Mouse (Mus musculus) CD4-positive, CD25-positive, alpha-beta regulatory T cell, adult 2 months (primary cell): ENCODE data around the gene Pinlyp.

ENCODE experiments used
- DNase-seq: peaks from one replicate; pipeline ENCODE4 v3.0.0-alpha.2; 2012; ENCODE audit warnings: low read depth, low spot score

Gene Pinlyp

DNA sequence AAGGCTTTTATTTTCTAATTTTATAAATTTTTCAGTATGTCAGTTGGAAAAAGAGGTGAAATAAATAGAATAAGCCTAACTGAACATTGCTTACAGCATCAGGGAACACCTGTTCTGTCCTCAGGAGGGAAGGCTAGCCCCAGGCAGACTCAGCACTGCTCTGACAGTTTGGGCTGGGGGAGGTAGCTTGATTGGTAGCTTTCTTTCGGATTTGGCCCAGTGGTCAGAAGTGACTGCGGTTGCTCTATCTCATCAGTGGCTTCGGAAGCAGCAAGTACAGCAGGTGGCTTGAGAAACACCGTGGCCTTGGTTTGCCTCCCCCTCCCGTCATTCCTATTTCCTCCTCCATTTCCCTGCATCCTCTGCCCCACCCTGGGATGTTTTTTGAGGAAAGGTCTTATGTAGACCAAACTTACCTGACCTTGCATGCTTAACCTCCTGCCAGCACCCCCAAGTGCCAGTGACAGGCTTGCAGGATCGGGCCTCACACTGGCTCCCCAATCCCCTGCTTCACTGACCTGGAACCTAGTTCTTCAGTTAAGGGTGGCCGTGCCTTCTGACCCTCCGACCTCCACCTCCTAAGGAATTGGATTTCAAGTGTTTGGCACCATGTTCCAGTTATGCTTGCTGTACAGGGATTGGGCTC lies 17.4 kb upstream of the Pinlyp start:
- DNase-seq = no peak

DNA sequence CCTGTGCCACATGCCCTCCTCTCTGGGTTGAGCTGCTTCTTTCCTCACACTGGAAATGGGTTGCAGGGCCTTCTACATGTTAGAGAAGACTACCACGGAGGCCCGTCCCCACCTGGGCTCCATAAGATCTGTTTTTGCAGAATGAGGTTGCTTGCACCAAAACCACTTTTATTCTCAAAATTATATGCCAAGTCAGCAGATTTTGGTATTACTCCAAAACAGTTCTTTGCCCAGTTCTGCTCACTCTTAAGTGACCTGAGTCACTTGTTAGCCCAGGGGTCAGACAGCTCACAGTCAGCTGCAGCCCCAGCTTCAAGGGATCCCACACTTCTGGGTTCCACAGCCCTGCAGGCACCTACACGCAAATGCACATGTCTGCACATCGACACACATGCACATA lies 15.5 kb upstream of the Pinlyp start:
- no peak for DNase-seq

GRCm38 (mm10) chr7:24555786-24556185 lies 9.9 kb upstream of the Pinlyp start:
- DNase-seq = no peak

GRCm38 (mm10) chr7:24551985-24552759 lies 6.3 kb upstream of the Pinlyp start:
- no peak for DNase-seq

GRCm38 (mm10) chr7:24547534-24548036 lies 1.7 kb upstream of the Pinlyp start:
- no peak for DNase-seq

- peak; percentile 99 for DNase-seq
Observed at GRCm38 (mm10) chr7:24546634-24547389, 894 bp upstream of the Pinlyp start.

DNA sequence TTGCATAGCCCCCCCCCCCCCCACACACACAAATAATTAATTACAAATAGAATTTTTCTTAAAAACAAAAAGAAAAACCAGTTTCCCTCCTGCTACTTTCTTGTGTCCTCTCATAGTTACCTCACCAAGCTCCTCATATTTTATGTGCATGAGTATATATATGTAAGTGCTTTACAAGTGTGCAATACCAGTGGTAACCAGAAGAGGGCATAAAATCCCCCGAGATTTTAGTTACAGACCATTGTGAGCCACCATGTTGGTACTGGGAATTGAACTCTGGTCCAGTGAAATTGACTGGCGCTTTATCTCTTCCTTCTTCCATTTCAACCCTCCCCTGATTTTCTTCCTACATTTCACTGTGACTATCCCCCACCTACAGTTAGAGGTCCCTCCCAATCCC lies 1.4 kb downstream of the Pinlyp start:
- DNase-seq = peak; percentile 39

GRCm38 (mm10) chr7:24539686-24540085 lies 6.2 kb downstream of the Pinlyp start:
- DNase-seq = no peak

- no peak for DNase-seq
Observed at GRCm38 (mm10) chr7:24538701-24539100, 7.2 kb downstream of the Pinlyp start.

GRCm38 (mm10) chr7:24538154-24538553 lies 7.8 kb downstream of the Pinlyp start:
- DNase-seq = no peak

- DNase-seq = no peak
Observed at GRCm38 (mm10) chr7:24537591-24537990, 8.3 kb downstream of the Pinlyp start.

- no peak for DNase-seq
Observed at GRCm38 (mm10) chr7:24537081-24537480, 8.8 kb downstream of the Pinlyp start.

GRCm38 (mm10) chr7:24534301-24534700 lies 11.6 kb downstream of the Pinlyp start:
- no peak for DNase-seq

DNA sequence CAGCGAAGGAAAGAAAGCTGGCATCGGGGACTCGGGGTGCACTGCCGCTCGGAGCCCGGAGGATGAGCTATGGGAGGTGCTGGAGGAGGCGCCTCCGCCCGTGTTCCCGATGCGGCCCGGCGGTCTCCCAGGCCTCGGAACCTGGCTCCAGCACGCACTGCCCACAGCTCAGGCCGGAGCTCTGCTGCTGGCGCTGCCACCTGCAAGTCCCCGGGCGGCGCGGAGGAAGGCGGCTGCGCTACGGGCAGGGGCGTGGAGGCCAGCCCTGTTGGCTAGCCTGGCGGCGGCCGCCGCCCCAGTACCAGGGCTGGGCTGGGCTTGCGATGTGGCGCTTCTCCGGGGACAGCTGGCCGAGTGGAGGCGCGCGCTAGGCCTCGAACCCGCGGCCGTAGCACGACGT lies 12.1 kb downstream of the Pinlyp start:
- no peak for DNase-seq

DNA sequence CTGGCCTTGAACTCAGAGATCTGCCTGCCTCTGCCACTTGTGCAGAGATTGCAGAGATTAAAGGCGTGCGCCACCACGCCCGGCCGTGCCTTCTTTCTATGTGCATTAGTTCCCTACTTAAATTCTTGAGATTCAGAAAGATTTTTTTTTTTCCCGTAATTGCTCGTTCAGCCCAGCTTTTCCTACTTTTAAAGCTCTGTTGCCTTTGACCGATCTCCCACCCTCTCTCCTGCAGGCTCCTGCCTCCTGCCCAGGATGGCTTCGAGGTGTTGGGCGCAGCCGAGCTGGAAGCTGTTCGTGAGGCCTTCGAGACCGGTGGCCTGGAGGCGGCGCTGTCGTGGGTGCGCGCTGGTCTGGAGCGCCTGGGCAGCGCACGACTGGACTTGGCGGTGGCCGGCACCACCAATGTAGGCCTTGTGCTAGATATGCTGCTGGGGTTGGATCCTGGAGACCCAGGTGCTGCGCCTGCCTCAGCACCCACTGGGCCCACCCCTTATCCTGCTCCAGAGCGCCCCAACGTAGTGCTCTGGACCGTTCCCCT lies 12.8 kb downstream of the Pinlyp start:
- no peak for DNase-seq

DNA sequence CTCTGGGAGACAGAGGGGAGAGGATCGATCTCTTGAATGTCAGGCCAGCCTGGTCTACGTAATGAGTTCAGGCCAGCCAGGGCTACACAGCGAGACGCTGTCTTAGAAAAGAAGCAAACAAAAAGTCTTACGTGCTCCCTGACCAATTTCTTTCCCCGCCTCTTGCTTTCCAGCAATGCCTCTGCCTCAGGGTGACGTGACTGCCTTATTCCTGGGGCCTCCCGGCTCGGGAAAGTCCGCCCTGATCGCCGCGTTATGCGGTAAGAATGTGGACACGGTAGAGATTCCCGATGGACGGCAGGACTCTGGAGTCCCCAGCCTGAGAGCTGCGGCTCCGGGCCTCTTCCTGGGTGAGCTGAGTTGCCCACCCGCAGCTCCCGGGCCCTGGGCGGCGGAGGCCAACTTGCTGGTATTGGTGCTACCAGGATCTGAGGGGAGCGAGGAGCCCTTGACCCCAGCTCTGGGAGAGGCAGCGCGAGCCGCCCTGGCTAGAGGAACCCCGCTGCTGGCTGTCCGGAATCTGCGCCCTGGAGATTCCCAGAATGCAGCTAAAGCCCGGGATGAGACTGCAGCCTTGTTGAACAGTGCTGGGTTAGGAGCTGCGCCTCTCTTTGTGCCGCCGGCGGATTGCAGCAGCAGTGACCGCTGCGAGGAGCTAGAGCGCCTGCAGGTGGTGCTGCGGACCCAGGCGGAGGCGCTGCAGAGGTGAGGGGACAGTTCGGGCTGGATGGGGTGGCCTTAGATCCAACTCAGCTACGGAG lies 14.5 kb downstream of the Pinlyp start:
- peak; percentile 75 for DNase-seq

- peak; percentile 100 for DNase-seq
Observed at GRCm38 (mm10) chr7:24530062-24530931, 15.6 kb downstream of the Pinlyp start, which contains the start of gene Irgq. Irgq (plus strand) TSS chr7:24530689.

GRCm38 (mm10) chr7:24529580-24529979 lies 16.3 kb downstream of the Pinlyp start:
- no peak for DNase-seq

DNA sequence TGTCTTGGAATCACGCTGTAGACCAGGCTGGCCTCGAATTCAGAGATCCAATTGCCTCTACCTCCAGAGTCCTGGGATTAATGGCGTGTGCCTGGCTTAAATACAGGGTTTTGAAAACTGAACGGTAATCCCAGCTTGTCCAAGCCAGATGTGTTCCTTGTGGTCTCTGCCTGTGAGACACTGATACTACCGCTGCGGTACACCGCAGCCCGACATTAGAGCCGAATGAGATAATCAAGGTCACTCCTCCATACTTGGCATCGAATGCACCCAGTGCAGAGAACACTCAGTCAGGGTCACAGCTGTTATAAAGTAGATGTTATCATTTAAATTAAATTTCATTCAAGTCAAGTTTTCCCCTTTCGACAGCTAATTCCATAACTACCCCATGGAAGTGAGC lies 17.1 kb downstream of the Pinlyp start:
- no peak for DNase-seq
